Mouse (Mus musculus): ENCODE measurements around the gene Tpst2. TPM values are rescaled to one million over a fixed set of nuclear protein-coding genes. Genes with fewer than 3 reads are reported as not detected.

The Tpst2 gene
- polyA plus RNA-seq, 1 experiment from 2014 or later, result 60.0 TPM

GRCm38 (mm10) chr5:112242361-112242778, 34.1 kb upstream of the Tpst2 start:
- H3K36me3 ChIP-seq, result no peaks in the 10 kb centered on the region
- ATAC-seq (replicated peaks; ENCODE audit: low FRiP score), result peak; percentile 38; the same call in 1 of the 2 replicates
- WGBS, result 26% methylated on average over 5 of the region's 5 CpGs
- H3K9me3 ChIP-seq (replicated peaks), result no peaks in the 10 kb centered on the region; the same call in 1 of the 2 replicates
- H3K4me2 ChIP-seq, result no peak overlapping the region
- H3K27ac ChIP-seq, result peak overlapping the region; percentile 74
- H3K27me3 ChIP-seq, result peaks cover 21% of the 10 kb centered on the region
- H3K4me3 ChIP-seq (replicated peaks), result no peak overlapping the region
- peaks cover 47% of the 10 kb centered on the region for H3K4me1 ChIP-seq
- H3K9ac ChIP-seq, result no peak overlapping the region

- peaks cover 44% of the 10 kb centered on the region for H3K4me1 ChIP-seq
- 50% methylated on average over 5 of the region's 5 CpGs for WGBS
- H3K27me3 ChIP-seq, result peaks cover 16% of the 10 kb centered on the region
- H3K9ac ChIP-seq, result no peak overlapping the region
- ATAC-seq (replicated peaks; ENCODE audit: low FRiP score), result no peak
- H3K4me3 ChIP-seq (replicated peaks), result no peak overlapping the region
- no peaks in the 10 kb centered on the region for H3K36me3 ChIP-seq
- no peaks in the 10 kb centered on the region; the same call in 1 of the 2 replicates for H3K9me3 ChIP-seq (replicated peaks)
- H3K27ac ChIP-seq, result peak overlapping the region; percentile 74
- H3K4me2 ChIP-seq, result no peak overlapping the region
Measured at GRCm38 (mm10) chr5:112243041-112243440, 33.5 kb upstream of the Tpst2 start.

GRCm38 (mm10) chr5:112243539-112244274, 32.8 kb upstream of the Tpst2 start:
- WGBS, result 51% methylated on average over 10 of the region's 10 CpGs

GRCm38 (mm10) chr5:112244275-112244562, 32.3 kb upstream of the Tpst2 start:
- peaks cover 6% of the 10 kb centered on the region; the same call in 1 of the 2 replicates for H3K27me3 ChIP-seq
- no peaks in the 10 kb centered on the region; the same call in 1 of the 2 replicates for H3K9me3 ChIP-seq (replicated peaks)
- H3K4me1 ChIP-seq, result peaks cover 44% of the 10 kb centered on the region
- H3K27ac ChIP-seq, result peak overlapping the region; percentile 20; the same call in 1 of the 2 replicates
- no peak overlapping the region for H3K4me3 ChIP-seq (replicated peaks)
- H3K4me2 ChIP-seq, result no peak overlapping the region
- WGBS, result 74% methylated on average over 1 of the region's 1 CpGs
- ATAC-seq (replicated peaks; ENCODE audit: low FRiP score), result no peak
- no peak overlapping the region for H3K9ac ChIP-seq
- H3K36me3 ChIP-seq, result no peaks in the 10 kb centered on the region

More at GRCm38 (mm10) chr5:112243539-112244274, 32.8 kb upstream of the Tpst2 start:
- Histone ChIP-seq H3K4me3 (replicated peaks) (no peak overlapping the region), H3K4me1 (peaks cover 44% of the 10 kb centered on the region), H3K27me3 (peaks cover 10% of the 10 kb centered on the region), H3K9ac (no peak overlapping the region), H3K36me3 (no peaks in the 10 kb centered on the region), H3K9me3 (replicated peaks) (no peaks in the 10 kb centered on the region; the same call in 1 of the 2 replicates), H3K27ac (peak overlapping the region; percentile 74), H3K4me2 (no peak overlapping the region)
- ATAC-seq (replicated peaks; ENCODE audit: low FRiP score), result no peak

- Histone ChIP-seq H3K27ac (no peak overlapping the region), H3K9ac (no peak overlapping the region), H3K4me3 (replicated peaks) (no peak overlapping the region), H3K4me2 (no peak overlapping the region), H3K9me3 (replicated peaks) (no peaks in the 10 kb centered on the region; the same call in 1 of the 2 replicates), H3K4me1 (peaks cover 44% of the 10 kb centered on the region), H3K27me3 (peaks cover 5% of the 10 kb centered on the region; the same call in 1 of the 2 replicates), H3K36me3 (no peaks in the 10 kb centered on the region)
- ATAC-seq (replicated peaks; ENCODE audit: low FRiP score), result no peak
- WGBS, result 52% methylated on average over 8 of the region's 8 CpGs
Measured at GRCm38 (mm10) chr5:112244890-112245615, 31.4 kb upstream of the Tpst2 start.

GRCm38 (mm10) chr5:112247399-112247798, 29.1 kb upstream of the Tpst2 start:
- no peak overlapping the region for H3K27ac ChIP-seq
- no peaks in the 10 kb centered on the region for H3K36me3 ChIP-seq
- no peak overlapping the region for H3K4me2 ChIP-seq
- peaks cover 5% of the 10 kb centered on the region; the same call in 1 of the 2 replicates for H3K27me3 ChIP-seq
- 48% methylated on average over 8 of the region's 8 CpGs for WGBS
- H3K9me3 ChIP-seq (replicated peaks), result no peaks in the 10 kb centered on the region; the same call in 1 of the 2 replicates
- H3K4me1 ChIP-seq, result peaks cover 27% of the 10 kb centered on the region
- H3K4me3 ChIP-seq (replicated peaks), result no peak overlapping the region
- H3K9ac ChIP-seq, result no peak overlapping the region
- no peak for ATAC-seq (replicated peaks; ENCODE audit: low FRiP score)

- Histone ChIP-seq H3K36me3 (no peaks in the 10 kb centered on the region), H3K27me3 (peaks cover 5% of the 10 kb centered on the region; the same call in 1 of the 2 replicates), H3K9ac (no peak overlapping the region), H3K4me1 (peaks cover 21% of the 10 kb centered on the region), H3K4me3 (replicated peaks) (no peak overlapping the region), H3K9me3 (replicated peaks) (no peaks in the 10 kb centered on the region), H3K4me2 (no peak overlapping the region), H3K27ac (no peak overlapping the region)
- no peak for ATAC-seq (replicated peaks; ENCODE audit: low FRiP score)
- 89% methylated on average over 11 of the region's 11 CpGs for WGBS
Measured at GRCm38 (mm10) chr5:112249106-112249505, 27.4 kb upstream of the Tpst2 start.

GRCm38 (mm10) chr5:112252400-112252799, 24.1 kb upstream of the Tpst2 start, which contains the start of gene Cryba4:
Gene Cryba4 (minus strand): TSS chr5:112252518.
- Histone ChIP-seq H3K36me3 (no peaks in the 10 kb centered on the region), H3K27ac (no peak within 1 kb of the TSS), H3K27me3 (no peaks in the 10 kb centered on the region), H3K4me2 (no peak within 1 kb of the TSS), H3K9ac (no peak within 1 kb of the TSS), H3K4me1 (peaks cover 38% of the 10 kb centered on the region), H3K9me3 (replicated peaks) (no peaks in the 10 kb centered on the region), H3K4me3 (replicated peaks) (no peak within 1 kb of the TSS)
- ATAC-seq (replicated peaks; ENCODE audit: low FRiP score), result no peak
- WGBS, result 78% methylated on average over 2 of the region's 2 CpGs

- Histone ChIP-seq H3K9me3 (replicated peaks) (no peaks in the 10 kb centered on the region), H3K36me3 (no peaks in the 10 kb centered on the region), H3K27me3 (no peaks in the 10 kb centered on the region), H3K27ac (no peak overlapping the region), H3K4me3 (replicated peaks) (no peak overlapping the region), H3K4me2 (no peak overlapping the region), H3K4me1 (peaks cover 43% of the 10 kb centered on the region), H3K9ac (no peak overlapping the region)
- 40% methylated on average over 8 of the region's 8 CpGs for WGBS
- ATAC-seq (replicated peaks; ENCODE audit: low FRiP score), result no peak
Measured at GRCm38 (mm10) chr5:112253169-112253568, 23.3 kb upstream of the Tpst2 start.

GRCm38 (mm10) chr5:112254282-112254806, 22.1 kb upstream of the Tpst2 start:
- no peak overlapping the region for H3K4me2 ChIP-seq
- no peaks in the 10 kb centered on the region for H3K27me3 ChIP-seq
- H3K4me3 ChIP-seq (replicated peaks), result no peak overlapping the region
- no peaks in the 10 kb centered on the region for H3K9me3 ChIP-seq (replicated peaks)
- H3K9ac ChIP-seq, result no peak overlapping the region
- ATAC-seq (replicated peaks; ENCODE audit: low FRiP score), result no peak
- 0 out of 2 replicates have a peak overlapping the region, but pooled peaks have one; percentile 28 for H3K27ac ChIP-seq
- H3K4me1 ChIP-seq, result peaks cover 48% of the 10 kb centered on the region
- 70% methylated on average over 7 of the region's 7 CpGs for WGBS
- H3K36me3 ChIP-seq, result no peaks in the 10 kb centered on the region

- 56% methylated on average over 3 of the region's 3 CpGs for WGBS
- 0 out of 2 replicates have a peak within 1 kb of the TSS, but pooled peaks have one; percentile 28 for H3K27ac ChIP-seq
- no peaks in the 10 kb centered on the region for H3K36me3 ChIP-seq
- no peaks in the 10 kb centered on the region for H3K9me3 ChIP-seq (replicated peaks)
- peaks cover 48% of the 10 kb centered on the region for H3K4me1 ChIP-seq
- ATAC-seq (replicated peaks; ENCODE audit: low FRiP score), result no peak
- no peaks in the 10 kb centered on the region for H3K27me3 ChIP-seq
- H3K9ac ChIP-seq, result no peak within 1 kb of the TSS
- no peak within 1 kb of the TSS for H3K4me3 ChIP-seq (replicated peaks)
- no peak within 1 kb of the TSS for H3K4me2 ChIP-seq
Measured at GRCm38 (mm10) chr5:112255426-112255825, 21.1 kb upstream of the Tpst2 start, which contains the start of gene Crybb1. Gene Crybb1 (plus strand): TSS chr5:112255815.

GRCm38 (mm10) chr5:112256457-112256856, 20.0 kb upstream of the Tpst2 start:
- no peak for ATAC-seq (replicated peaks; ENCODE audit: low FRiP score)
- WGBS, result 81% methylated on average over 9 of the region's 9 CpGs
- Histone ChIP-seq H3K27me3 (no peaks in the 10 kb centered on the region), H3K4me2 (no peak overlapping the region), H3K9ac (no peak overlapping the region), H3K4me1 (peaks cover 48% of the 10 kb centered on the region), H3K4me3 (replicated peaks) (no peak overlapping the region), H3K27ac (no peak overlapping the region), H3K36me3 (no peaks in the 10 kb centered on the region), H3K9me3 (replicated peaks) (no peaks in the 10 kb centered on the region)
